Mouse (Mus musculus) limb, embryonic 13.5 days (tissue): ENCODE measurements at regions not wholly inside any gene's neighbourhood (a gene's known extent, or its start where the extent isn't known, plus 50 kb on each side); places are given as distances from the start of the nearest gene placed in this dataset.

Experiments
- ATAC-seq: fragments of 200-750 bp; cut with Nextera tagmentation; 2 replicates; pipeline ENCODE4 v1.8.0; 2017; ENCODE audit warnings: low read depth, moderate number of reproducible peaks, moderate TSS enrichment; ENCODE audit not compliant: low FRiP score
- H3K27ac ChIP-seq: fragments of 300-500 bp; sonication (generic); 2 replicates; pipeline ENCODE4 v1.5.1; 2015; ENCODE audit warnings: inconsistent platforms, mild to moderate bottlenecking, moderate library complexity
- H3K27me3 ChIP-seq: fragments of 300-500 bp; sonication (generic); 2 replicates; pipeline ENCODE4 v1.6.1; 2015; ENCODE audit warnings: mild to moderate bottlenecking, inconsistent platforms
- H3K36me3 ChIP-seq: fragments of 300-500 bp; sonication (generic); 2 replicates; pipeline ENCODE4 v1.6.1; 2015; ENCODE audit warnings: inconsistent platforms, mild to moderate bottlenecking, moderate library complexity
- H3K4me1 ChIP-seq: fragments of 300-500 bp; sonication (generic); 2 replicates; pipeline ENCODE4 v1.6.1; 2015; ENCODE audit warnings: inconsistent platforms
- H3K4me2 ChIP-seq: fragments of 300-500 bp; sonication (generic); replicated peaks from 2 replicates; pipeline ENCODE4 v1.6.1; 2015; ENCODE audit warnings: inconsistent platforms, mild to moderate bottlenecking, moderate library complexity
- H3K4me3 ChIP-seq: fragments of 300-500 bp; sonication (generic); 2 replicates; pipeline ENCODE4 v1.5.1; 2015; ENCODE audit warnings: moderate library complexity, mild to moderate bottlenecking, inconsistent platforms
- H3K9ac ChIP-seq: fragments of 300-500 bp; sonication (generic); 2 replicates; pipeline ENCODE4 v1.6.1; 2015; ENCODE audit warnings: mild to moderate bottlenecking, inconsistent platforms
- H3K9me3 ChIP-seq: fragments of 300-500 bp; sonication (generic); 2 replicates; pipeline ENCODE4 v1.6.1; 2016; ENCODE audit warnings: inconsistent platforms
- WGBS: fragments of 180-500 bp; shearing (Covaris S2); methylation state at CpG from one replicate; pipeline ENCODE4 v1.1.7; 2015; 5-methylcytosine and 5-hydroxymethylcytosine counted together

DNA sequence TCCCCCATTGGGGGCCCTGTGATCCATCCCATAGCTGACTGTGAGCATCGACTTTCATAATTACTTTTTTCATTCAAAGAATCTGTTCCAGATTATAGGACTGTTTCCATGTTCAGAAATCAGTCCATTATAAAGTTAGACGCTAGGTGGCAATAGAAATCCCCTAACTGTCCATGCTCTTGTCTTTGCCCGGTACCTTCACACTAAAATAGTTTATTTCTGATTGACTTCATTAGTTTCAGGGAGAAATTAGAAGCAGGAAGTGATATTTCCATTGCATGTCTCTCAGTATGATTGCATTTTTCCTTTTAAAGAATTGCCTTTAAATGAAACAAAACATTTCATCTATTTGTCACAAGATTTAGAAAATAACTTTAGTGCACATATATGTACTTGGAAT lies 131.7 kb downstream of the Fbxo8 start:
- no peaks in the 10 kb centered on the region for H3K27me3 ChIP-seq

DNA sequence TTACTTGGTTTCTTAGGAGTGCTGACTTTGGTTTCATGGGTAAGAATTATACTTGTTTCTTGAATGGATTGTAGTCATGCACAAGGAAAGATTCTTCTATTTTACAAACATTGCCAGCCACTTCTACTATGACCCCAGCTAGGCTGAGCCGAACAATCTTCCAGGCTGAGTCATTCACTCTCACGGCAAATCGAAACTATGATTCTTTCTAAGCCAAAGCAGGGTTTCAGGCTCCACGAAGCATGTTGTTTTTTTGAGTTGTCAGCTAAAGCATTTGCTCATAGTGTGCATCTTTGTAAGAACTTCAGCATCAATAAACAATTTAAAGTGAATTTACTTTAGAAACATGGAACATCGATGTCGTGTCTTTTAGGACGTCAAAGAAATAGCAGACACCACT lies 133.5 kb downstream of the Fbxo8 start:
- Histone ChIP-seq H3K9ac (no peak overlapping the region), H3K9me3 (no peaks in the 10 kb centered on the region), H3K4me3 (no peak overlapping the region), H3K27ac (no peak overlapping the region), H3K36me3 (no peaks in the 10 kb centered on the region), H3K27me3 (no peaks in the 10 kb centered on the region), H3K4me1 (peaks cover 6% of the 10 kb centered on the region), H3K4me2 (no peak overlapping the region)
- 86% methylated on average over 7 of the region's 7 CpGs for WGBS
- ATAC-seq = no peak

More for the DNA sequence above, 131.7 kb downstream of the Fbxo8 start:
- Histone ChIP-seq H3K36me3 (no peaks in the 10 kb centered on the region), H3K4me2 (no peak overlapping the region), H3K27ac (no peak overlapping the region), H3K9me3 (no peaks in the 10 kb centered on the region), H3K4me3 (no peak overlapping the region), H3K4me1 (peaks cover 6% of the 10 kb centered on the region), H3K9ac (no peak overlapping the region)
- 0 out of 2 replicates have a peak, but pooled peaks have one; percentile 48 for ATAC-seq
- 12% methylated on average over 3 of the region's 3 CpGs for WGBS

DNA sequence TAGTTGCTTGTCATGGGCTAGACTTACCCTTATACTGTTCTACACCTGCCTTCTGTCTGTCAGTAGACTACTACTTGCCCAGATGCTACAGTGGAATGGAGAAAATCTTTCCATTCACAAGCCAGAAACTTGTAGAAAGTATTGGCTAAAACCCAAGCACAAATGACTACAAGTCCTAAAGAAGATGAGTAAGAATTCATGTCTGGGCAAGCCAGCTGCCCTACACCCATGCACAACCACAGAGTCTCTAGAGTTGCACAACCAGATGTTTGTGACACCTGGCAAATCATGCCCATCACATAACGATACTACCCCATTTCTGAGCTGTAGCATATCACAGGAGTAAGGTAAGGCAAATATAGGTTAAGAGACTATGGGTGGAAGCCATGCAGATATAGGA lies 144.5 kb downstream of the Fbxo8 start:
- Histone ChIP-seq H3K9me3 (no peaks in the 10 kb centered on the region), H3K4me3 (no peak overlapping the region), H3K4me1 (no peaks in the 10 kb centered on the region), H3K27ac (no peak overlapping the region), H3K9ac (no peak overlapping the region), H3K4me2 (no peak overlapping the region), H3K27me3 (no peaks in the 10 kb centered on the region), H3K36me3 (no peaks in the 10 kb centered on the region)
- no peak for ATAC-seq
- WGBS = 89% methylated on average over 1 of the region's 1 CpGs

DNA sequence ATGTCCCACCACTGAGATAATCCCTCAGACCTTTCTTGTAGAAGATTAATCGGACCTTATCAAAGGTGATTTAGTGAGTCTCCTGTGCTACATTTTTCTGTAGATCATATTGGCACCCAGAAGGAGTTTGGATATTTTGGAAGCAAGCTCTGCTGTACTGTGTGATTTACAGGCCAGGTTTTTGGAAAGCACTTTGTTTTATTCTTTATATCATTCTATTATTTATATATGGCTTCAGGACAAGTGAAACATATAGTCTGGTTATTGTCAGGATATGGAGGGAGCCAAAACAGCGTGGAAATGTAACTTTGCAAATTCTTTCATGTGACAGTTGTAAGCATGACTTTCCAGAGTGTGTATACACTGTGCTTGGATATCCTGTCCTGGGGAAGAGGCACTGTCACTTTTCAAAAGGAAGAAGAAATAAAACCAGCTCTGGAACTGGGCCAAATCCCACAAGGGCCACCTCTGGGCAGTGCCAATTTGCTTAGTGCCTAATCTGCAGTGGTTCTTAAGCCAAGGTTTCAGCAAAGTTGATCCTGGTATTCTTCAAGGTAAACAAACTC lies 149.8 kb downstream of the Fbxo8 start:
- no peak for ATAC-seq

DNA sequence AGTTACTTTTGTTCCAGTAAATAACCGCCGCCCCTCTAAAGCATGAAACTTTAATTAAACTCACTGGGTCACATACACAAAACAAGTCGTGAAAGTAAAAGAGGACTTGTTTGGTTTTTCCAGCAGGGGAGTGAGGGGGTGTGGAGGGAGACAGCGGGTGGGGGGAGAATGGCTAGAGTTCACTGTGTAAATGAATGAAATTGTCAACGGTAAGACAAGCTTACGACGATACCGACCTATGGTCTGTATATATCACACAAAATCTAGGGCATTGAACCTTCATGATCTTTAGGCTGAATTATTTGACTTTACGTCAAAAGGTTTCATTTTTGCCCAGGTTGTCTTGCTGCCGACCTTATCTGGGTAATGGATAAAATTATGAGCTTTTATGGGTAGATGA lies 155.5 kb downstream of the Fbxo8 start:
- Histone ChIP-seq H3K4me2 (peak overlapping the region; percentile 53), H3K27me3 (0 out of 2 replicates have a peak, but pooled peaks cover 3% of the 10 kb centered on the region), H3K27ac (no peak overlapping the region), H3K9me3 (no peaks in the 10 kb centered on the region), H3K9ac (no peak overlapping the region), H3K36me3 (no peaks in the 10 kb centered on the region), H3K4me1 (peaks cover 8% of the 10 kb centered on the region), H3K4me3 (peak overlapping the region; percentile 15; the same call in 1 of the 2 replicates)
- WGBS = 28% methylated on average over 10 of the region's 10 CpGs
- ATAC-seq = no peak

More for the DNA sequence above, 149.8 kb downstream of the Fbxo8 start:
- Histone ChIP-seq H3K4me2 (no peak overlapping the region), H3K4me1 (no peaks in the 10 kb centered on the region), H3K36me3 (no peaks in the 10 kb centered on the region), H3K27me3 (no peaks in the 10 kb centered on the region), H3K4me3 (no peak overlapping the region), H3K9ac (no peak overlapping the region), H3K9me3 (no peaks in the 10 kb centered on the region), H3K27ac (no peak overlapping the region)
- WGBS = 86% methylated on average over 2 of the region's 2 CpGs

DNA sequence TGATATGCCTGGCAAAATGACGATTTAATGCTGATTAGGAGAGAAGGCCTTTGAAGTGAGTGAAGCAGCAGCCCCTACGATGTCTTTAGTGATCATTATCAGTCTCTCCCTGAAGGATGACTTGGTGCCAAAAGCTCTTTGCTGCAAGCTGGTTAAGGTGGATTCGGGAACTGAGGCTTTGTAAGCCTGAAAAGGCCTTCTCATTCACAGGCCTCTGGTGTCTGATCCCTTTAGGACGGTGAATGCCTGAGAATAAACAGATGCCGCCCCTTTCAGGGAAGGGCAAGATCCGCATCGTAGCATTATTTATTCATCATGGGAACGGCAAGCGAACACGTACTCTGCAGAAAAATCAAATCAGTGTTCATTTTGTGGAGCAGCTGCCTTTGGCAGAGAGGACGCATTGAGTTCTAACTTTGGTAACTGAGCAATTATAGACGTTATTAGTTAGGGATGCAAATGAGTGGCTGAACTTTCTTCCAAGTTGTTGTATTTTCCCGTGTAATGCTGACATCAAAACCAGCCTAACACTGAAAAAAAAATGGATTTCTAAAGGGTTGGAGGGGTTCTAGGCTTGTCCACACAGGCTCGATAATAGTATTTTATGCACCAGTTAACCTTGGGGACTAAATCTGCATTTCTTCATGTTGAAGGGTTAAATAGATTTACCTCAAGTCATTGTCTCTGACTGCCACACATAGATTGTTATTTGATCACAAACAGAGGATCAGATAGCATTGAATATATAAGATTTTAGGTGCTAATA lies 156.2 kb downstream of the Fbxo8 start:
- peak overlapping the region; percentile 15; the same call in 1 of the 2 replicates for H3K4me3 ChIP-seq

DNA sequence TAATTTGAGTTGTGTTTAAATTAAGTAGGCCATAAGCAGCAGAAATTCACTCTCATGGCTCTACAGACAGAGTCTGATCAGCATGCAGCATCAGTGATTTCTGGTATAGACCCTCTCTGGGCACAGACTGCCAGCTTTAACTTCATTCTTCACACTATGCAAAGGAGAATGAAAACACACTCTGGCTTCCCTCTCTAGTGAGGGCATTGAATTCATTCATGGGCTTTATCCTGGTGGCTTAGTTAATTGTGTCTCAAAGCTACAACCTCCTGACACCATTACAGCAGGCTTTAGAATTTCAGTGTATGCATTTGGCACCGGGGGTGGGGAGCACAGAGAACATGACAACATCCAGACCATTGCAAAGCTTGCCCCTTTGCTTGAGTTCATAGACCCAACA lies 169.1 kb downstream of the Fbxo8 start:
- Histone ChIP-seq H3K27me3 (no peaks in the 10 kb centered on the region), H3K9me3 (no peaks in the 10 kb centered on the region), H3K36me3 (no peaks in the 10 kb centered on the region), H3K4me2 (no peak overlapping the region), H3K4me1 (no peaks in the 10 kb centered on the region), H3K27ac (no peak overlapping the region), H3K4me3 (no peak overlapping the region), H3K9ac (no peak overlapping the region)
- no peak for ATAC-seq
- WGBS = 83% methylated on average over 1 of the region's 1 CpGs

More for the DNA sequence above, 156.2 kb downstream of the Fbxo8 start:
- 0 out of 2 replicates have a peak, but pooled peaks have one; percentile 11 for ATAC-seq
- H3K9ac ChIP-seq = 0 out of 2 replicates have a peak overlapping the region, but pooled peaks have one; percentile 8
- WGBS = 18% methylated on average over 14 of the region's 14 CpGs
- H3K9me3 ChIP-seq = no peaks in the 10 kb centered on the region
- H3K27me3 ChIP-seq = 0 out of 2 replicates have a peak, but pooled peaks cover 3% of the 10 kb centered on the region
- H3K36me3 ChIP-seq = no peaks in the 10 kb centered on the region
- peak overlapping the region; percentile 53 for H3K4me2 ChIP-seq
- no peak overlapping the region for H3K27ac ChIP-seq
- H3K4me1 ChIP-seq = peaks cover 8% of the 10 kb centered on the region

DNA sequence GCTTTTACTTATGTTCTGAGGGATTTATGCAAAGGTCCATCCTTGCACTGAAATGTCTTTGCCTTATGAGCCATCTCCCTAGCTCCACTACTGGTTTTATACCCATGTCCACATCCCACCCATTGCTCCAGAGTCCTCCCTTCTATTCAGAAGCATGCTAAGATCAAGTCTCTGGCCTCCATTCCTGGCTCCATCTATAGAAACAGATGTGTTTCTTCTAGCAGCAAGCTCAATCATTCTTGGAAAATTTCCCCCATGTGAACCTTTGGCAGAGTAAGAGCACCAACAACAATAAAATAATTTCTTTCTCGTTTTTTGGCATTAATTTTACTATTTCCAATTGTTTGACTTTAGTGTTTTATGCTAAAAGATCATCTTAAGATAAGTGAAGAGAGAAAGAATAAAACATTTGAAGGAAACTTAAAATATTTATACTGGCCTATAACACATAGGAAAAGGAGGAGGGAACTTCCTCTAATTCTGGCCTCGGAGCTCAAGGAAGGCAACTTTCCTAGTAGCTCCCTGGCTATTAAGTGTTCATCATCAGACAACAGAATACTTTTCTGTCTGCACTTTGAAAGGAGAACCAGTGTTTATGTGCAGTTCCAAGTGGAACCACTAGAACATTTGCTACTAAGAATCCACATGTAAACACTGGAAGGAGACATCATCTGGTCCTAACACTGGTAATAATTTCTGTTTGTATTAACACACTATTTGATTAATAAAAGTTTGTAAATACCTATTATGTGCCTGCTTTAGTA lies 171.8 kb downstream of the Fbxo8 start:
- Histone ChIP-seq H3K27ac (no peak overlapping the region), H3K9ac (no peak overlapping the region), H3K27me3 (no peaks in the 10 kb centered on the region), H3K4me3 (no peak overlapping the region), H3K4me2 (no peak overlapping the region), H3K4me1 (no peaks in the 10 kb centered on the region), H3K9me3 (no peaks in the 10 kb centered on the region), H3K36me3 (no peaks in the 10 kb centered on the region)
- no peak for ATAC-seq
- WGBS = 59% methylated on average over 2 of the region's 2 CpGs

DNA sequence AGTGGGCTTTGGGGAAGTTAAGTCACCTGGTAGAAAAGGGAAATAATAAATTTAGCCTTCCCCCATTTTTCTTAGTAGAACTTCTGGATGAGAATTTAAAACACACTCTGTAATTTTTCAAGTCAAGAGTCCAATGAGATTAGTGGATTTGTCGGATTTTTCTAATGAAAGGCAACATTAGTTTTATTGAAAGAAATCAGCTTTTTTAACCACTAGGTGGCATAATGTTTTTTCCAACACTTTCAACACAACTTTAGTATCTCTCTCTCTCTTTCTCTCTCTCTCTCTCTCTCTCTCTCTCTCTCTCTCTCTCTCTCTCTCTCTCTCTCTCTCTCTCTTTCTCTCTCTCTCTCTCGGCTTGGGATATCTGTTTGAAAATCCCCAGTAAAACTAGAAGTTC lies 173.7 kb downstream of the Fbxo8 start:
- no peak overlapping the region for H3K4me2 ChIP-seq
- H3K9me3 ChIP-seq = no peaks in the 10 kb centered on the region
- H3K27ac ChIP-seq = no peak overlapping the region
- ATAC-seq = no peak
- H3K36me3 ChIP-seq = no peaks in the 10 kb centered on the region
- no peaks in the 10 kb centered on the region for H3K4me1 ChIP-seq
- 73% methylated on average over 2 of the region's 2 CpGs for WGBS
- no peak overlapping the region for H3K4me3 ChIP-seq
- H3K27me3 ChIP-seq = no peaks in the 10 kb centered on the region
- H3K9ac ChIP-seq = no peak overlapping the region

DNA sequence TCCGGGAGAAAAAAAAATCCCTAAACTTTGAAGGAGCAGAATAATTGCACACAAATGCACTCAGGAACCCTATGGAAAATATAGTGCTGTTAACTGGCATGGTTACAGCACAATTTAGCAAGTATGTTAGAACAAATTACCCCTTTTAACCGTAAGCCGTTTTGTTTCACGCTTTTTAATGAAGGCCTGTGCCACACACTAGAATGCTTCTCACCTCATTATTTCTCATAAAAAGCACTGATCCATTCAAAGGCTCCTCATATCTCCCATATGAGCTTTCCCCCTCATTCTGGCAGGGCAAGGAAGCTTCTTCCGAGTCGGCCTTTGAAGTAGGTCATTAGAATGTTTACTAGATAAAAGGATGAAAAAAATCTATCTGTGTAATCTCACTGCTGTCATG lies 182.4 kb downstream of the Fbxo8 start:
- Histone ChIP-seq H3K27ac (no peak overlapping the region), H3K27me3 (0 out of 2 replicates have a peak, but pooled peaks cover 2% of the 10 kb centered on the region), H3K4me2 (no peak overlapping the region), H3K36me3 (no peaks in the 10 kb centered on the region), H3K4me1 (peaks cover 13% of the 10 kb centered on the region), H3K9me3 (no peaks in the 10 kb centered on the region), H3K4me3 (no peak overlapping the region), H3K9ac (no peak overlapping the region)
- 10% methylated on average over 6 of the region's 6 CpGs for WGBS
- ATAC-seq = no peak

DNA sequence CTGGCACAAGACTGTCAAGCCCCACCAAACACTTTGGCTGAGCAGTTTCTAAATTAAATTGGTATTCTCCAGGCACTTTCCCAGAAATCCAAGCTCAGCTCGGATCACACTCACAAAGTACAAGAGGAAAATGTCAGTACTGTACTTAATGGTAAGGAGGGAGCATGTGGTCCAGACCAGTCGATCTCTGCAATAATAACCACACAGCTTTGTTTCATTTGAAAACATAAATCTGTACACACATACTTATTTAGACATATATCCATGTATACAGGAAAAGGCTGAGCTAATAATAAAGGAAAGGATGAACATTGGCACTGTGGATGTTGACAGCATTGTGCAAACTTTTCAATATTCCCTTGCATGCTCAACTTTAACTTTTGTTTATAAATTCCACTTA lies 184.1 kb downstream of the Fbxo8 start:
- H3K27ac ChIP-seq = no peak overlapping the region
- WGBS = 34% methylated on average over 2 of the region's 2 CpGs
- ATAC-seq = no peak; the same call in 1 of the 2 replicates

DNA sequence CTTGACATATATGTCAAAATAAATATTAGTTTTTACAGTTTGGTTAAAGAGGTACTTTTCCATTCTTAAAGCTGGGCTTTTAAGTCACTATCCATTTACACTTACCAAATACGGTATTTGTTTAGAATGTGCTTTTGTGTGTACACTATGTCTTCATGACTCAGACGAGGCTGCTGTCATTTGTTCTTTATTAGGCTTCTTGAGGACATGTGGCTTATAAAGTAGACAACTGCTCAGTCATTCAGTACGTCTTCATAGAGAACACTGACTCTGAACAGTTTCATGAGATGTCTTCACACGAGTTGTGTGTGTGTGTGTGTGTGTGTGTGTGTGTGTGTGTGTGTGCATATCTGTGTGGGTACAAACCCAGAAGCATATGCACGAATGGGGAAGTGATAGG lies 216.1 kb downstream of the Fbxo8 start:
- Histone ChIP-seq H3K4me2 (no peak overlapping the region), H3K9me3 (no peaks in the 10 kb centered on the region), H3K27ac (no peak overlapping the region), H3K4me1 (no peaks in the 10 kb centered on the region), H3K4me3 (no peak overlapping the region), H3K27me3 (no peaks in the 10 kb centered on the region), H3K9ac (no peak overlapping the region), H3K36me3 (no peaks in the 10 kb centered on the region)
- 74% methylated on average over 5 of the region's 5 CpGs for WGBS
- ATAC-seq = no peak

More for the DNA sequence above, 184.1 kb downstream of the Fbxo8 start:
- Histone ChIP-seq H3K4me3 (no peak overlapping the region), H3K4me1 (peaks cover 13% of the 10 kb centered on the region), H3K4me2 (no peak overlapping the region), H3K36me3 (no peaks in the 10 kb centered on the region), H3K27me3 (0 out of 2 replicates have a peak, but pooled peaks cover 2% of the 10 kb centered on the region), H3K9me3 (no peaks in the 10 kb centered on the region), H3K9ac (no peak overlapping the region)
